Mouse (Mus musculus) lung, adult 18-20 months (tissue): Measurements from ENCODE around the gene Ppp6r3.

Experiments used
- DNase-seq, 2 experiments: peaks; one replicate each; pipeline ENCODE4 v3.0.0; 2022; ENCODE audit warnings: mixed read lengths in 2 of 2

Ppp6r3 gene

DNA sequence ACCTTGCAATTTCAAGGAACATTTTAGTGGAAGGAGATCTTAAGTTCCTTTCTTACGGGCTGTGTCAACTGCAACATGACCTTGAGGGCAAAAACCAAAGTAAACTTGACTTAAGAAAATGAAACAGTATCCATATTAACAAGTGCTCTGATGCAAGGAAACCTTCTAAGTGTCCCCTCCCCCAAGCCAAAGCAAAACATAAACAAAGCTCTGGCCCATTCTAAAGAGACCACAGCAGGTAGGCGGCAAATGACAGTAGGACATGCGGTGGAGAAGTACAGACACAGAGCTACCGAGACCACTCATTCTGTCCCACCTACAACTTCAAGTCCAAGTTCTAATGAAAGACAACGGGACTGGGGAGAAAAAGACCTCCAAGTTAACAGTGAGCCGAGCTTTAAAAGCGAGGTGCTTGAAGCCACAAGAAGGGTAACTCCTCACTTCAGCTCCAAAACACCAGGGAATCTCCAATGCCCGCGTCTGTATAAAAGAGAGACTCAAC, 905 bp downstream of the Ppp6r3 start:
- peak; percentile 16 to 49 for DNase-seq

DNA sequence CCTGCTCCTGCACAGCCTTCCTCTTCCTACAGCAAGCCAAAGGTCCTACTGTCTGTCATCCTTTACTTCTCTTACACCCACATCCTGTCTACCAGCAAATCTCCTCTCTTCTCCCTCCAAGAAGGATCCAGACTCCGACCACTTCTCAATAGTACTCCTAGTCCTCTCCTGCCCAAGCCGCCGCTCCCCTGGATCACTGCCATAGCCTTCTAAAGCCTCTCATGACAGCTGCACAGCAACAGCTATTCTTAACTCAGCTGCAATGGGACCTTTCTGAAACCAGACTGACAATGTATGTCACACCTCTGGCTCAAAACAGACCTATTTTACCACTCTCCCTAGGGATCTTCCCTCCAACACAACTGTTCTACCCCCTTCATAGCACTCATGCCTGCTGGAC, 11.2 kb downstream of the Ppp6r3 start:
- DNase-seq: peak; percentile 64 to 73

DNA sequence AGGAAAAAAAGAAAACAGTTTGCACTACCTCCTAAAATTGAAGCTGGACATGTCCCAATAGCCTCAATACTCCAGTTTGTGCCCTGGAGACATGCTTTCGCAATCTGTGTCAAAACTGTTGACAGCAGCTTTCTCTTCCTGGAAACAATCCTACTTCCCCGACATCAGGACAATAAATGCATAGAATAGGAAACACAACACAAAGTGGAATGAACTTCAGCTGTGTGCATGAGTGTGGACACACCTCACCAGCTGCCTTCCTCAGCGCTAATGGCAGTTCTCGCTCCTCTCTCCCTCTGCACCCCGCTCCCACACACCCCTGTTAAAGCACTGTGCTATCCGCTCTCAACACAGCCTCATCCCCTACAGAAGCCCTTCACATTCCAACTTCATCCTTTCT, 12.8 kb downstream of the Ppp6r3 start:
- peak; percentile 39 to 49 for DNase-seq

DNA sequence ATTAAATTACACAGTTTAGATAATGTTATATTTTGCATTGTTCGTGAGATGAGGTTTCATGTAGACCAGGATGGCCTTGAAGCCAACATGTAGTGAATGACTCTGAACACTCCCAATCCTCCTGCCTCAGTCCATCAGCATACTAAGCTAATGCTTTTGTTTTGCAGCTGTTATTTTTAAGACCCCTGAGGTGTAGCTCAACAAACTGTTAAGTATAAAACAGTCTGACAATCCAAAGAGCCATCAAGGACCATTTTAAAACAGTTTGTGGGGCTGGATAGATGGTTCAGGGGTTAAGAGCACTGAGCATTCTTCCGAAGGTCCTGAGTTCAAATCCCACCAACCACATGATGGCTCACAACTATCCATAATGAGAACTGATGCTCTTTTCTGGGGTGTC, 13.3 kb downstream of the Ppp6r3 start:
- DNase-seq: no peak

DNA sequence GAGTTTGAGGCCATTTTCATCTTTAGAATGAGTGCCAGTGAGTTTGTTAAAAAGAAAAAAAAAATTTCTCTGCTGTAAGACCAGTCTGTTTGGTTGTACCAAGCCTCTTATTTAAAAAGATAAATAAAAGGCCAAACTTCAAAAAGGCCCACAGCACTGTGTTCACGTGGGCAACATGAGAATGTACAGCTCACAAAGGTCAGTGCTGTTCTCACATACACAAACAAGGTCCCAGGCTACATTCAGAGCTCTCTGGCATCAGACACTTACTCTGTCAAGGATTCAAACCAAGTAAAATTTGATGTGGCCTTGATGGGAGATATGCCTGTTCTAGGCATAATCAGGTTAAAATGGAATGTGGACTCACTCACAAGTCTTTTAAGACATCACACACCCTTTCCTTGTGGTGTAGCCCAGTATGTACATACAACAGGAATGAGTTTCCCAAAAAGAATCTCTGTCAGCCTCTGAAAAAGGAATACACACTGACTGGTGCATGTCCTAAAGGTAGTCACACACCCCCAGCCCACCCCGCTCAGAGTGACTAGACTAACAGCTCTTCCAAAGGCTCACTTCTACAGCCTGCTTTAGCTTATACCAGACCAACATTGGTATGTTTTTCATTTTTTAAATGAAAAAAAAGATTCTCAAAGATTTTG, 19.3 kb downstream of the Ppp6r3 start:
- DNase-seq: no peak

DNA sequence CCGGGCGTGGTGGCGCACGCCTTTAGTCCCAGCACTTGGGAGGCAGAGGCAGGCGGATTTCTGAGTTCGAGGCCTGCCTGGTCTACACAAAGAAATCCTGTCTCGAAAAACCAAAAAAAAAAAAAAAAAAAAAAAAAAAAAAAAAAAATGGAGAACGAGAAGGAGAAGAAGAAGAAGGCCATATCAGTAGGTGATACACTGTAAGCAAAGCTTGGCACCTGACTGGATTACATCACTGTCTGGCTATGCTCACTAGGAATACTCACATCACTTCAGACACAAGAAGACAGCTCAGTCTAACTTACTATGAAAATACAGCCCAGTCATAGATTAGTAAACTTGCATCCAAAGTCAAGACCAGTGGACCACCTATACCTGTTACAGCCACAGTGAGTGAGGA, 20.8 kb downstream of the Ppp6r3 start:
- no peak for DNase-seq

DNA sequence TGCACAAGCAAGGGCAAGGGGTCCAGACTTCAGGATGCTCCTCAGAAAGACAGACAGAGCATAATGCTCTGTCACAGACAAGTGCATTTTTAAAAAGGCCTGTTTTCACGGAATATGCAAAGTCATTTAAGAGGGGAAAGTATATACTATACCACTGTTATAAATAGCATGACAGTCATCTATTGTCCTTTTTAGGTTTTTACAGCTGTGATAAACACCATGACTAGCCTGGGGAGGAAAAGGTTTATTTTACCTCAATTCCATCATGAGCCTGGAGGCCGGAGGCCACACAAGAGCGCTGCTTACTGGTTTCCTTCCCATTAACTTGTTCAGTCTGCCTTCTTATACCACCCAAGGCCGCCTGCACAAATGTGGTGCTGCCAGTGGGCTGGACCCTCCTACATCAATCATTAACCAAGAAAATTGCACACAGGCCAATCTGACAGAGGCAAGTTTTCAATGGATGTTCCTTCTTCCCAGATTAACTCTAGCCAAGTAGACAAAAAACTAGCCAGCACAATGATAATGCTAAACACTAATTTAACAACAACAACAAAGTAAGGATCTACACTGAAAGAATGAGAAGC, 23.9 kb downstream of the Ppp6r3 start:
- no peak for DNase-seq

DNA sequence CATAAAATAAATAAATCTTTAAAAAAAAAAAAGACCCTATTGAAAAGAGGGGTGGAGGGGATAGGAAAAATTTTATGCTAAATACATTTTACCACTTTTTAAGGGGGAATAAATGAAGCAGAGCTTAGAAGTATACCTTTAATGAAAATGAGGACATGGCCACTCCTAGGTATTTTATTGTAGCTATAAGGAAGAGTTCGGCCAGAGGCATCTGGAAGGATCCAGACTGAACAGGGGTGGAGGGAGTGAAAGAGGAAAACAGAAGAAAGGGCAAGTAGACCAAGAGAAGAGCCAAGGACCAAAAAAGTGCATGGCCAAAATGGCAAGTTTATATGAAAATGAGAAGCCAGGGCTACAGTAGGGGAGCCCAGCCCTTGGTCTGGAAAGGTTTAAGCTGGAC, 25.4 kb downstream of the Ppp6r3 start:
- no peak for DNase-seq

DNA sequence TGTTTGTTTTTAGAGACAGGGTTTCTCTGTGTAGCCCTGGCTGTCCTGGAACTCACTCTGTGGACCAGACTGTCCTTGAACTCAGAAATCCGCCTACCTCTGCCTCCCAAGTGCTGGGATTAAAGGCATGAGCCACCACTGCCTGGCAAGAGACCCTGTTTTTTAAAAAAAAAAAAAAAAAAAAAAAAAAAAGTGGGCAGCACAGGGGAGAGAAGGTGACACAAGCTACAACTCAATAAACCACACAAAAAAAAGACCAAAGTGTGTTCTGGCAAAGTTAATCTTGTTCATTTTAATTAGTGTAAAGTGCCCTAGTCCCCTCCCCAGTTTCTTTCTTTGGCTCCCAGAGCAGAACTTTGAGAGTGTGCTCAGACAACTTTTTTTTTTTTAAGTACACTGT, 26.3 kb downstream of the Ppp6r3 start:
- DNase-seq: no peak

DNA sequence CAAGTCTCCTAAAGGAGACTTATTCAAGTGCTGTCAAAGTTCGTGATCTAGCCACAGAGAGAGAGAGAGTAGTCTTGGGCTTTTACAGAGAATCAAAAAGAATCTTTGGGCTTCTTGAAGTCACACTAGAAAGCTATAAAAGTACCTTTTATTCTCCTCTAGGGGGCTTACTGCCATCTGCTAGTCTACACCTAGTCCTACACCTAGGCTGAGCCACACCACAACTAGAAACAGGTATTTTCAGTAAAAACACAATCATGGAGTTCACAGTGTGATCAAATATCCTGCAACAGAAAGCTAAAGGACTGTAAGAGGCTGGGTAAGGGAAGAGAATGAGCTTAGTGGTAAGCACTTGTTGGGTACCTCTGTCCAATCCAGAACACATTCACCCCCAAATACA, 27.2 kb downstream of the Ppp6r3 start:
- DNase-seq: no peak

DNA sequence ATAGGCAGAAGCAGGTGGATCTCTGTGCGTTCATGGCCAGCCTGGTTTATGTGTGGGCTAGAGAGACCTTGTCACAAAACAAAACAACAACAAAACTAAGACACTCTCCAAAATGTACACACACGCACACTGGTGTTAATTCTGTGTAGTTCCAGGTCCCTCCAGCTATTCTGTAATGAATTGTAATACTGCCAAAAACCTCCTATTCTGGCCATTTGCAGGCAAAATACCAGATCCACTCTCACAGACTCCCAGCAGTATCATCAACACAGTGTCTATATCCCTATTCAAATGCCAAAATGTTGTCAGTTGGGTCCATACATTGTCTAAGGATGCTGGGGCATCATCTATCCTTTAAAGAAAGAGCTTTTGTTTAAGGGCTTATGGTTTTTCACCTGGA, 30.6 kb downstream of the Ppp6r3 start:
- no peak for DNase-seq

DNA sequence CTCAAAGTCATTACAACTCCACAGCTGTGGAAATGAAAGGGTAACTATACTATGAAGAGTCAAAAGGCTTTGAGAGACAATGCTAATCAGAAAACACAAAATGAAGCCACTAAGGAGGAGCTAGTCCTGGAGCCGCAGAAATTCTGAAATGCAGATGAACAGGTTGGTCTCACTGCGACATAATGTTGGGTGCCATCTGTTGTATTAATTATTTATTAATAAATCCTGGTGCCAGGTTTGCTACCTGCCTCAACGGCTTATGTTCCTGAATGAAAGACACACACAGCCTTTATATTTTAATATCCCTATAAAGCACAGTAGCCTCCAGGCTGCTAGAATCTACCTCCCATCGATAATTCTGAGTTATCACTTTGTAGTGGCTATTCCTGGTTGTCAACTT, 33.0 kb downstream of the Ppp6r3 start:
- no peak for DNase-seq

DNA sequence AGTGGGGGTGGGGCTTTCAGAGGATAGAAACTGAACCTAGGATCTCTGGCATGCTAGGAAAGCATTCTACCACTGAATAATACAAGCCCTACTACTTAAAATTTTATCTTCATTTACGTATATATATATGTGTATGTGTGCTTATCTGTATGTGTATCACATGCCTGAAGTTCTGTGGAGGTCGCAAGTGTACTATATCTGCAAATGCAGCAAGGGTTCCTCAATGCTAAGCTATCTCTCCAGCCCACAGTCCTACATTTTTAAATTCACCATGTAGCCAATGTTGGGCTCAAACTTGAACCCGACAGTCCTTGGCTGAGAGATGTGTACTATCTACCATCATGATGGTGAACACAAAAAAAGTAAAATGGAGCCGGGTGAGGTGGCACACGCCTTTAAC, 34.6 kb downstream of the Ppp6r3 start:
- no peak for DNase-seq

DNA sequence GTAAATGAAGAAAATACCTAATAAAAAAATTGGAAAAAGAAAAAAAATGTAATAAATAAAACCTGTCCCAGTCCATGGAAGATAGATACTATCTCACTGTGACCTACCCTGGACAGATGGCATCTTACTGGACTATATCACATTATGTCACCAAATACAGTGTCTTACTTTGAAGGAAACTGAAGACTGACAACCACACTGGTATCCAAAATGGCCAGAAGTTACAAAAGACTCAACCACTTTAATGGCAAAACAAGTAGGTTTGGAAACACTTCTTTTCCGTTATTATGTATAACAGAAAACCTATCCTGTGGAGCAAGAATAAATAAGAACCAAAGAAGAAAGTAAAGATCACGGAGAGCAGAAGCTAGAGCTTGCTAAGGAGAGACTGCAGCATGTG, 35.3 kb downstream of the Ppp6r3 start:
- no peak for DNase-seq

DNA sequence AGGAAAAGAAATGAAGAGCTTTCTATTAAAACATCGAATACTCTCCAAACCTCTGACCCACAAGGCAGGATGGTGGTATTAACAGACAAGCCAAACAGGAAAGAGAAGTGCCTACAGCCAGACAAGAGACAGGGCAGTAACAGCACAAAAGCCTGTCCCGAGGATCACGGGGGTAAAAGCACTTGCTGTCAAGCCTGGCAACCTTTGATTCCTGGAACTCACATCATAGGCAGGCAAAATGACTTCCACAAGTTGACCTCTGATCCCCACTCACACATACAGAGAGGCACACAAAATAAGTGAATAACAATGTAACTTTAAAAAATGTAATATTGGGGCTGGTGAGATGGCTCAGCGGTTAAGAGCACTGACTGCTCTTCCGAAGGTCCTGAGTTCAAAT, 36.1 kb downstream of the Ppp6r3 start:
- no peak for DNase-seq

DNA sequence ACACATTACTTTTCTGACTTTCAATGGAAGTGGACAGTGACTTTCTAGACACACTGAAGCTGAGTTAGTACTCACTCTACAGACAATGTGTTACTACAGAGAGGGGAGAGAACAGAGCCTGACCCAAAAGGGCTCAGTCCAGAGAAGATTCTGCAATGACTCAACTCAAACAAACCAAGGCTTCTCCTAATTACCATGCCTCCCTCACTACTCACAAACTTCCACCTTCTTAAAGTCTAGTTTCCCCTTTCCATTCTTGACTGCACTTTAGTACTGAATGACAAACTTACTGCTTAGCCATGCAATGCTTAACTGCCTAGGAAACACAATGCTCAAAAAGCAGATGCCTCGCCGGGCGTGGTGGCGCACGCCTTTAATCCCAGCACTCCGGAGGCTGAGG, 37.9 kb downstream of the Ppp6r3 start:
- DNase-seq: no peak

DNA sequence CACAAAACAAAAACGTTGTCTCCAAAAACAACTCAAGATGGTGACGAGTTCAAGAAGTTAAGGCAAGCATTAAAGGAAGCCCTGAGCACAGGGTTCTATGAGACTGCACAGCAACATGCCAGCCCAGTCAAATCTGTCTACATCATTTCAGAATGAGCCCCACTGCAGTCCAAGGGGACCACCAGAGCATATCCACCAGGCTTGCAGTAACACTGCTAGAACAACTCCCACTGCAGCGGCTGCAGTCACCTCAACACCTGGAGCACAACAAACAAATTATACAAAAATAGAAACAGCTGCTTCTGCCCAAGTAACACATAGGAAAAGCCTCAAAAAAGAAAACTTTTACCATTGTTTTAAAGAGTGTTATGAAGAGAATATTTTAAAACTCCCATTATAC, 40.6 kb downstream of the Ppp6r3 start:
- DNase-seq: no peak

DNA sequence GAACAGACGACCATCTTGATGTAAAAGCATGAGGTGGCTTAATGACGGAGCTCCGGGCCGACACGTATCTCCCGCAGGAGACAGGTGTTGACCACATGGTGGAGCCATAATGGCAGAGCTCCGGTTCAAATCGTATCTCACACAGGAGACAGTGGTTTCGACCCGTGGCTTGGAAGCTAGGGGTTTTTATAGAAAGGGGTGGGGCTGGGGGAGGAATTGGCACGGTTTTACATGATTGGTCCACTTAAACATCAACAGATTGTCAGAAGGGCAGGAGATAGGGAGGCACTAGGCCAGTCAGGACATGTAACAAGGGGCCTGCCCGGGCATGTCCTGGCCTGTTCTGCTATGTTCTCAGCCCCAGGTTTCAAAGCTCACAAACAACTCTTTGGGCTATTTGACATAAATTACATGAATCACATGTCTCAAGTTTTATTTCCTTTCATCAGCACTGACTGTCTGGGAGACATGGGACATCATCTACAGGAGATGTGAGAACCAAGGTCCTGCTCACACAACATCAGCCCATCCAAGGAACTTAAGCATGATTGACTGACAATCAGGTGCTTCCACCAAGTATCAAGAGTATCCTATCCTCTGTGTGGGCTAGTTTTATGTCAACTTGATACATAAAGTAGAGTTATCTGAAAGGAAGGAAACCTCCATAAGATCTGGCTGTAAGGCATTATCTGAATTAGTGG, 42.1 kb downstream of the Ppp6r3 start:
- DNase-seq: peak; percentile 12 to 38

DNA sequence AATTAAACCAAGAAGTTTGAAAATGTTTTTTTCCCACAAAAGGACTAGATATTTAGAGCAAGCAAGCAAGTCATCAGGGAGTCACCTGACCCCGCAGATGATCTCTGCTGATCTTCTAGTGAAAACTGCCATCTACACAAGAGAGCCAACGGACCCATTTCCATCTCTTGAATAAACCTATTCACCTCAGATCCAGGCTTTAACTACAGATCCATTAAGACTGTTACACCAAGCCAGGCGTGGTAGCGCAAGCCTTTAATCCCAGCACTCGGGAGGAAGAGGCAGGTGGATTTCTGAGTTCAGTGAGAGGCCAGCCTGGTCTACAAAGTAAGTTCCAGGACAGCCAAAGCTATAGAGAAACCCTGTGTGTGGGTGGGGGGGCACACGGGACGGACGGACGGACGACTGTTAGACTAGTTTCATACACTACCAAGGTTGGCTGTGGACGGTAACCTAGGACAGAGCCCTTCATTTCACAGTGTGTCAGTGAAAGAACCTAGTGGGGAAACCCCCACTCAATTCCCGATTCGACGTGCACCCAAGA, 42.8 kb downstream of the Ppp6r3 start:
- DNase-seq: no peak

DNA sequence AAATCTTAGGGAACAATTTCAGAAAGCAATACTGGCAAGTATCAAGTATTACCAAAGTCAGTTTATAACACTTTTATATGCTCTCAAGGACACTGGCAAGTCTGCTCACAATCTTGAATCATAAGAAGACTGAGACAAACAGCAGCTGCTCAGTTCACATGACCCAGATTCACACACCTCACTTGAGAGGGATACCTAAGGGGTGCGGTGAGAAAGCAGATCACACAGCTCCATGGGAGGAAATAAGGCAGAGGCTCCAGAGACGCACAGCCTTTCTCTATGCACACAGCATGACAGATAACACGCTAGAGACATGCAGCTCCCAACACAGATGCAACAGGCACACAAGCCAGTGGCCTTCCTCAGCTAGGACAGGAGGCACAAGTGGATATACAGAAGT, 45.8 kb downstream of the Ppp6r3 start:
- no peak for DNase-seq

DNA sequence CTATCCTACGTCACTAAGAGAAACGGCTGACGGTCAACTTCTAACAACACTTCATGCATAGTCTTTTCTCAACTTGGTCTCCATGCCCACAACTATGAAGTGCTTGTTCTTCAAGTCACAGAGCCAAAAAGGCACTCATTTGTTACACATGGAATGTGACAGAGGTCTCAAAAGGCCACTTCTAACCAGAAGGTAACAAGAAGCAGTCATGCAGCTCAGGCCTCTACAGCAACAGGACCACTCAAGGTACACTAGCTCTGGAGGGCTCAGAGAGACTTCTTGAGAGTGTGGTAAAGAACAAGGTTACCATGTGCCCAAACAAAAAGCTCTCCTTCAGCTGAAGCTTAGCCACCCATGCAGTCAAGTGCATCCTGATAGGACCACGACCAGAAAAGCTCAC, 46.9 kb downstream of the Ppp6r3 start:
- DNase-seq: peak; percentile 62 to 81

DNA sequence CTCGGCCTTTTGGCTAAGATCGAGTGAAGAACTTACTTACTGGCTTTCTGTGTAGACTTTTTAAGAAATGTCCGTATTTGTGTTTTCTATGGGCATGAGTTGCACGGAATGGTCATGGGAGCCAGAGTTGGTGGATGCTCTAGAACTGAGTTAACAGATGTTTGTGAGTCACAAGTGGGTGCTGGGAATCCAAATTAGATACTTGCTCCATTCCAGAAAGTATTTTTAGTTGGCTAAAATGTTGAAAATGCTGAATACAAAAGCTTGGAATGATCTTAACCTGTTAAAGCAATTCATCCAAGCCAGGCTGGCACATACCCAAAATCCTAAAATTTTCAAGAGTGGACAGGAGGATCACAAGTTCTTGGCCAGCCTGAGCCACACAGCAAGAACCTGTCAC, 48.0 kb downstream of the Ppp6r3 start:
- no peak for DNase-seq

DNA sequence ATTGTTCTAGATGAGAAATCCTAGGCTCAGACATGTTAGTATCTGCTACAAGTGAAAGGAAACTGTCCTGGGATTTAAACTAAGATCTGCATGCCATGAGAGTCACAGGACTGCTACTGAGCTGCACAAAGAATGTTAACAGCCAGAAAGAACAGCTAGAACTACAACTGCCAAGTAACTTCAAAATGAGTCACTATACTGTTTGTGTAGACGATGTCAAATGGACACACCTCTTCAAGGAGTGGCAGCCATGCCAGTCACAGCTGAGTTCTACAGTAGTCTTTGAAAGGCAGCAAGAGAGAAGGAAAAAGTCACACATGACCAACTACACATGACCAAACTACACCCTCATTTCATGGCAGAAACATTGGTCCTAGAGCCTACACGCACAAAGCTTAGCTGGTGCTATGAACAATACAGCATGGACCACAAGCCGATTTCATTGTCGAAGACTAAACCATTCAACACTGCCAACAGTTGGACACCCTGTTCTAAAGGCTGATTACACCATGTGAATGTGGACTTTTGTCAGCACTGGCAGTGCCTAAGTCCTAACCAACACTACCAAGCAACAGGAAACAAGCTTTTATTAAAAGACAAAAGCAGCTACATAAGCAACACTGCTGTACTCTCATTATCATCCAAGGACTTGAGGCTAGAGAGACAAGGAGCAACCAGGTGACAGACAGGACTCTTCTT, 55.9 kb downstream of the Ppp6r3 start:
- DNase-seq: no peak
